Mouse (Mus musculus) midbrain, embryonic 13.5 days (tissue): Measurements from ENCODE around the gene As3mt. TPM values are rescaled to one million over a fixed set of nuclear protein-coding genes. Genes with fewer than 3 reads are reported as not detected.
"Not testable (repeated sequence)": the region's sequence is repeated elsewhere in the genome, so short reads cannot be mapped to it uniquely, and the experiment has no call there.

Source experiments
- ATAC-seq: fragments of 200-750 bp; cut with Nextera tagmentation; 2 replicates; pipeline ENCODE4 v1.8.0; 2017; ENCODE audit warnings: mild to moderate bottlenecking, moderate TSS enrichment, moderate library complexity
- H3K27ac ChIP-seq: fragments of 300-500 bp; sonication (generic); 2 replicates; pipeline ENCODE4 v1.5.1; 2015; ENCODE audit warnings: inconsistent platforms, mild to moderate bottlenecking, moderate library complexity
- H3K27me3 ChIP-seq: fragments of 300-500 bp; sonication (generic); 2 replicates; pipeline ENCODE4 v1.6.1; 2015; ENCODE audit warnings: mild to moderate bottlenecking, inconsistent platforms
- H3K36me3 ChIP-seq: fragments of 300-500 bp; sonication (generic); 2 replicates; pipeline ENCODE4 v1.6.1; 2015; ENCODE audit warnings: mild to moderate bottlenecking, inconsistent platforms
- H3K4me1 ChIP-seq: fragments of 300-500 bp; sonication (generic); replicated peaks from 2 replicates; pipeline ENCODE4 v1.6.1; 2015; ENCODE audit warnings: inconsistent platforms
- H3K4me2 ChIP-seq: fragments of 300-500 bp; sonication (generic); replicated peaks from 2 replicates; pipeline ENCODE4 v1.6.1; 2015; ENCODE audit warnings: moderate library complexity, mild to moderate bottlenecking, inconsistent platforms
- H3K4me3 ChIP-seq: fragments of 300-500 bp; sonication (generic); replicated peaks from 2 replicates; pipeline ENCODE4 v1.5.1; 2015; ENCODE audit warnings: mild to moderate bottlenecking, inconsistent platforms
- H3K9ac ChIP-seq: fragments of 300-500 bp; sonication (generic); replicated peaks from 2 replicates; pipeline ENCODE4 v1.6.1; 2015; ENCODE audit warnings: mild to moderate bottlenecking, inconsistent platforms
- H3K9me3 ChIP-seq: fragments of 300-500 bp; sonication (generic); 2 replicates; pipeline ENCODE4 v1.6.1; 2016; ENCODE audit warnings: mild to moderate bottlenecking, inconsistent platforms
- WGBS: fragments of 180-500 bp; shearing (Covaris S2); methylation state at CpG from one replicate; pipeline ENCODE4 v1.1.7; 2015; 5-methylcytosine and 5-hydroxymethylcytosine counted together
- polyA plus RNA-seq: library from polyadenylated mRNA; unstranded; fragments of >200 nt; fragmentation: Nextera tagmentation; extraction: Ambion mirVana; gene quantifications from 2 replicates; pipeline ENCODE4 v1.2.1, GENCODE M21; 2015

As3mt gene
- polyA plus RNA-seq, 1 experiment from 2014 or later = 32.6 TPM

GRCm38 (mm10) chr19:46731351-46731750 is 24.1 kb downstream of the As3mt start:
- no peak overlapping the region for H3K9ac ChIP-seq
- H3K4me1 ChIP-seq = peaks cover 16% of the 10 kb centered on the region
- H3K9me3 ChIP-seq = no peaks in the 10 kb centered on the region
- 88% methylated on average over 10 of the region's 10 CpGs for WGBS
- no peak for ATAC-seq
- no peak overlapping the region for H3K4me2 ChIP-seq
- H3K27me3 ChIP-seq = no peaks in the 10 kb centered on the region
- no peak overlapping the region for H3K4me3 ChIP-seq
- no peak overlapping the region for H3K27ac ChIP-seq
- no peaks in the 10 kb centered on the region for H3K36me3 ChIP-seq

- WGBS = 92% methylated on average over 5 of the region's 5 CpGs
Measured at GRCm38 (mm10) chr19:46732673-46733072, 25.4 kb downstream of the As3mt start.

DNA sequence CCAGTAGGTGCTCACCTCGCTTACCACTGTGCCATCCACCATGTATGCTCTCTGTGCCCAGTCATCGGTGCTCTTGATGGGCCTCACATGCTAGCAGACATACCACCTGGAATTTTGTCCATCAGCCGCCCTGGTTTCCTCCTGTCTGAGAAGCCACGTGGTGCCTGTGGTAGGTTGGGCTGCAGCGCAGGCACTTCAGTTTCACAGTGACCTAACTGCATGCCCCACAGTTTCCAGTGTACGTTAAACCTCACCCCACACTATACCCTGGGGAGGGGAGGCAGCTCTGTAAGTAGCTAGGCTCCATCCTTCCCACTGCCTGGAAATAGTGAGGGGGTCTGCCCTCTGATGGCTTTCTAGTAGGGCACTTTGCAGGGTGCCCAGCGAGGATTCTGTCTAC is 26.4 kb downstream of the As3mt start:
- Histone ChIP-seq H3K9ac (no peak overlapping the region), H3K36me3 (no peaks in the 10 kb centered on the region), H3K4me3 (no peak overlapping the region), H3K4me2 (no peak overlapping the region), H3K27ac (no peak overlapping the region), H3K27me3 (no peaks in the 10 kb centered on the region), H3K9me3 (no peaks in the 10 kb centered on the region), H3K4me1 (no peaks in the 10 kb centered on the region)
- no peak for ATAC-seq
- WGBS = 95% methylated on average over 7 of the region's 7 CpGs

More at GRCm38 (mm10) chr19:46732673-46733072, 25.4 kb downstream of the As3mt start:
- ATAC-seq, H3K4me1 ChIP-seq, H3K4me3 ChIP-seq, H3K9ac ChIP-seq, H3K9me3 ChIP-seq, H3K36me3 ChIP-seq, H3K4me2 ChIP-seq, H3K27me3 ChIP-seq, H3K27ac ChIP-seq: not testable (repeated sequence)

DNA sequence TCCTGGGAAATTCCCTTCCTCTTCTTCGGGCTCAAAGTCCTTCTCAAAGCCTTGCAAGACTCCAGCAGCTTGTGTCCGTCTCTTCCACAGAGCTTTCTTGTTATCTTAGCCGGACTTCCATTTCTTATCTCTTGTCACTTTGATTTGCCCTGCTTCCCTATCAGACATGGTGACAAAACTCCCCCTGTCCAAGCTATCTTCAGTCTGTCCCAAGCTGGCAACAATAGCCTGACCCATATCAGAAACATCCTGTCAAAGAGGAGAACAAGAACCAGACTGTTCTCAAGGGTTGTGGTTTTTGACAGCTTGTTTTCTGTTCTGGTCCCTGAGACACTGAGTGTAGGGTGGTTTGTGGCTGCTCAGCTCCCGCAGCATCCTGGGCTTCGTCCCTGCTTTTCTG is 28.0 kb downstream of the As3mt start:
- Histone ChIP-seq H3K36me3 (no peaks in the 10 kb centered on the region), H3K27ac (no peak overlapping the region), H3K9me3 (no peaks in the 10 kb centered on the region), H3K9ac (no peak overlapping the region), H3K27me3 (no peaks in the 10 kb centered on the region), H3K4me2 (no peak overlapping the region), H3K4me1 (no peaks in the 10 kb centered on the region), H3K4me3 (no peak overlapping the region)
- ATAC-seq = no peak
- 73% methylated on average over 5 of the region's 5 CpGs for WGBS

GRCm38 (mm10) chr19:46737106-46737505 is 29.8 kb downstream of the As3mt start:
- Histone ChIP-seq H3K4me2 (no peak overlapping the region), H3K4me1 (no peaks in the 10 kb centered on the region), H3K27ac (no peak overlapping the region), H3K4me3 (no peak overlapping the region), H3K9ac (no peak overlapping the region), H3K36me3 (no peaks in the 10 kb centered on the region), H3K9me3 (no peaks in the 10 kb centered on the region), H3K27me3 (no peaks in the 10 kb centered on the region)
- ATAC-seq = no peak
- 87% methylated on average over 7 of the region's 7 CpGs for WGBS

DNA sequence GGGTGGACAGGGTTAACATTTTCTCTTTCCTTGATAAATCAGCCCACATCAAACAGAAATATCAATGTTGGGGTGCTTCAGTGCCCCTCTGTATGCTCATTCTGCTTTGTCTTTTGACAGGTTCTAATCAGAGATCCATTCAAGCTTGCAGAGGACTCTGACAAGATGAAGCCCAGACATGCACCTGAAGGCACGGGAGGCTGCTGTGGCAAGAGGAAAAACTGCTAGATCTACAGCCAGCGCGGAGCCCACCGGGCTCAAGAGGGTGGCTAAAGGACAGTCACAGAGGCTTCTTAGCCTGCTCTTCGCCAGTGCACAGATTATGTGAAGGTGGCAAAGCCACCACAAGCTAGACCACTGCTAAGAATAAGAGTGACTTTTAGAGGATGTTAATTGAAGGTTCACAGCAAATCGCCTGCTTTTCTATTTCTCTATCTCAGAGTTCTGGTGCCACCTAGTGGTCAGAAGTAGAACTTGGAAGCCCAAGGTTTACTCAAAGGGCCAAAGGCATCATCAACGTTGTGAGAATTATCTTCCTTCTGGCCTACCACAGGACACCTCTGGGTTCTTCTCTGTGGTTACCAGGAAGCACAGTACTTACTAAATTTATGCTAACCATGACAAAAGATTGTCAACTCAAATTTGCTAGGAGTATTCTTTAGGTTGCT is 33.2 kb downstream of the As3mt start:
- no peaks in the 10 kb centered on the region for H3K27me3 ChIP-seq
- no peak overlapping the region for H3K27ac ChIP-seq
- no peak overlapping the region for H3K4me2 ChIP-seq
- ATAC-seq = no peak
- peaks cover 5% of the 10 kb centered on the region; the same call in 1 of the 2 replicates for H3K4me1 ChIP-seq
- no peak overlapping the region for H3K4me3 ChIP-seq
- 50% methylated on average over 7 of the region's 7 CpGs for WGBS
- H3K9me3 ChIP-seq = no peaks in the 10 kb centered on the region
- H3K36me3 ChIP-seq = no peaks in the 10 kb centered on the region
- no peak overlapping the region for H3K9ac ChIP-seq

DNA sequence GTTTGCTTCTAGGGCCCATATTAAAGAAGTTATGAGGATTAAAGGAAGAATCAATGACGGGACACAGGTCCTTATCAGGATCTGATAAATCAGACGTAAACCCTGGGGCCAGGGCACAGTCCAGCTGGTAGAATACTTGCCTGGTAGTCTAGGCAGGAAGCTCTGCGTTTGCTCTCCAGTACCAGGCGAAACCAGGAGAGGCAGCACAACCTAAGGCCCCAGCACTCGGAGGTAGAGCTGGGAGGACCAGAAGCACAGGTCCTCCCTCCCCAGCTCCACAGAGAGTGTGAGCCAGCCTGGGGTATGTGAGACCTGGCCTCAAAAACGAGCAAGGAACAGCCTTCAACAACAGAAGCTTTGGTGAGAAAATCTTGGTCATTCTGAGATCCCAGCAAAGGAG is 34.3 kb downstream of the As3mt start:
- ATAC-seq = no peak
- Histone ChIP-seq H3K36me3 (no peaks in the 10 kb centered on the region), H3K4me1 (peaks cover 7% of the 10 kb centered on the region; the same call in 1 of the 2 replicates), H3K27me3 (no peaks in the 10 kb centered on the region), H3K4me3 (no peak overlapping the region), H3K9ac (no peak overlapping the region), H3K4me2 (no peak overlapping the region), H3K27ac (no peak overlapping the region), H3K9me3 (no peaks in the 10 kb centered on the region)
- 47% methylated on average over 6 of the region's 6 CpGs for WGBS

DNA sequence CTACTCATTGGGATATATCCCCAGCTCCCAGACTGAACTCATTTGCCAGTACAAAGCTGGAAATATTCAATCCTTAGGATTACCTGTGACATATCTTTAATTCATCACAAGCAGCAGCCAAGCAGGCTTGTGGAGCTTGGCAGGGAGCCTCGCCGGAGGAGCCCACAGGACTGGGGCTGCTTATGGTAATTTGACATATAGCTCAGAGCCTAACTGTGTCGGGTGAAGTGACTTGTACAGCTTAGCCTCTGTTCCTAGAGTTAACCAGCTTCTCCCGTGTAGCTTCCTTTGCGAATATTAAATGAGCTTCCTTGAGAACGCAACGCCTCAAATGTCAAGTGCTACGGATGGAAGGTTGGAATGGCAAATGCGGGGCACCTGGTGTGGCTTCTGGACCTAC is 37.4 kb downstream of the As3mt start:
- no peak overlapping the region for H3K4me3 ChIP-seq
- H3K4me2 ChIP-seq = no peak overlapping the region
- WGBS = 48% methylated on average over 9 of the region's 9 CpGs
- H3K9ac ChIP-seq = no peak overlapping the region
- H3K27me3 ChIP-seq = no peaks in the 10 kb centered on the region
- H3K36me3 ChIP-seq = no peaks in the 10 kb centered on the region
- H3K27ac ChIP-seq = no peak overlapping the region
- peaks cover 7% of the 10 kb centered on the region; the same call in 1 of the 2 replicates for H3K4me1 ChIP-seq
- no peaks in the 10 kb centered on the region for H3K9me3 ChIP-seq
- 0 out of 2 replicates have a peak, but pooled peaks have one; percentile 68 for ATAC-seq

DNA sequence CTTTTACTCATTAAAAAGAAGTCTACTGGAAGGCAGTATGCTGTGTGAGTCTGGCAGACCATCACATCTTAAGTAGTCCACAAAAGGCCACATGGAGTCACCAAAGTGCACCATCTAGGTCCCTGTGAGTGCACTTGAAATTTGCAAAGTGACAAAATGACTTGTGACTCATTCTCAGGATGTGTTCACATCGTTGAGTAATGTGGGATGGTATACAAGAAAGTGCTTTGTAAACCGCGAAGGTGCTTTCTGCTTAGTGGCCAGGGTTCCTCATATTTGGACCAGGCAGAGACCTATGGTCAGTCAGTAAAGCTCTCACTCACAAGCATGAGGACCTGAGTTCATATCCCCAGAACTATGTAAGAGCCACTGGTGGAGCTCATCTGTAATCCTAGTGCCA is 40.5 kb downstream of the As3mt start:
- WGBS = 92% methylated on average over 3 of the region's 3 CpGs
- ATAC-seq = no peak
- Histone ChIP-seq H3K4me1 (peaks cover 7% of the 10 kb centered on the region; the same call in 1 of the 2 replicates), H3K27ac (no peak overlapping the region), H3K27me3 (no peaks in the 10 kb centered on the region), H3K4me2 (no peak overlapping the region), H3K9ac (no peak overlapping the region), H3K9me3 (no peaks in the 10 kb centered on the region), H3K4me3 (no peak overlapping the region), H3K36me3 (no peaks in the 10 kb centered on the region)

GRCm38 (mm10) chr19:46752235-46752634 is 45.0 kb downstream of the As3mt start:
- Histone ChIP-seq H3K4me3 (no peak overlapping the region), H3K9ac (no peak overlapping the region), H3K4me2 (no peak overlapping the region), H3K27ac (no peak overlapping the region), H3K36me3 (no peaks in the 10 kb centered on the region), H3K9me3 (no peaks in the 10 kb centered on the region), H3K4me1 (no peaks in the 10 kb centered on the region), H3K27me3 (no peaks in the 10 kb centered on the region)
- 89% methylated on average over 5 of the region's 5 CpGs for WGBS
- no peak for ATAC-seq

DNA sequence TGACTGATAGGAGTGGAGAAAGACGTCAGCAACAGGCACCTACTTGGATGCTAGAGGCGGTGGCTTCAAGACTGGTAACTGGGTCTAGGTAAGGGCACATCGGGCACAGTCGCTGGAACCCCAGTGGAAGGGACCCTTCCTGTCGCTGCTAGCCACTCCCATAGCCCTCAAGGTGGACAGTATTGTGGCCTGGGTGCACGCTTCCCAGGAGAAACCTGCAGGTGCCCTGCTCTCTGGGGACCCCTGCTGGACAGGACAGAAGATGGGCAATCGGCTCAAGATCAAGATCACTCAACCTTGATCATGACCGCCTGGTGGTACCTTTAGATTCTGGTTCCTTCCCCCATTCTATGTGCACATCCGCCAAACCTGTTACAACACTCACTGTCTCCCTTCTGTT is 47.8 kb downstream of the As3mt start:
- Histone ChIP-seq H3K27ac (no peak overlapping the region), H3K9me3 (no peaks in the 10 kb centered on the region), H3K4me3 (no peak overlapping the region), H3K4me1 (no peaks in the 10 kb centered on the region), H3K36me3 (no peaks in the 10 kb centered on the region), H3K27me3 (peaks cover 10% of the 10 kb centered on the region; the same call in 1 of the 2 replicates), H3K4me2 (no peak overlapping the region), H3K9ac (no peak overlapping the region)
- ATAC-seq = no peak
- WGBS = 54% methylated on average over 9 of the region's 9 CpGs

GRCm38 (mm10) chr19:46756221-46756620 is 49.0 kb downstream of the As3mt start:
- H3K4me1 ChIP-seq = no peaks in the 10 kb centered on the region
- ATAC-seq = no peak
- no peaks in the 10 kb centered on the region for H3K9me3 ChIP-seq
- 90% methylated on average over 4 of the region's 4 CpGs for WGBS
- H3K27me3 ChIP-seq = peaks cover 10% of the 10 kb centered on the region; the same call in 1 of the 2 replicates
- H3K9ac ChIP-seq = no peak overlapping the region
- no peak overlapping the region for H3K27ac ChIP-seq
- no peak overlapping the region for H3K4me2 ChIP-seq
- H3K4me3 ChIP-seq = no peak overlapping the region
- H3K36me3 ChIP-seq = no peaks in the 10 kb centered on the region

DNA sequence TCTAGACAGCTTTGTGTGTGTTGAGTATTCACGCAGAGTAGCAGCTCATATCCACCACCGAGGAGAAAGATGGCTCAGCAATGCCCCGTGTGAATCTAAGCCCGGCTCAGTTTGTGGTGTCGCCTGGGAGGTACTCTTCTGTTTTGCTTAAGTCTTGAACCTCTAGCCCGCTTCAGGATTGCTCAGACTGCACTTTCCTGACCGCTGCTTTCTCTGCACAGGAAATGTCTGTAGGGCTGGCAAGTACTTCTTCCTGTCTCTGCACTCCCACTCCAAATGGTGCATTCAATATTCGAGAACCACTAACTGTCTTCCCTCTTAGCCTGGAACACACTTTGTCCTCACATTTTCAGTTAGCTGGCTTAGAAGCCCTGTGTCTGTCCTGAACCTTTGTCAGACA is 51.8 kb downstream of the As3mt start:
- no peak overlapping the region for H3K4me3 ChIP-seq
- H3K9me3 ChIP-seq = no peaks in the 10 kb centered on the region
- no peak for ATAC-seq
- WGBS = 70% methylated on average over 8 of the region's 8 CpGs
- H3K27ac ChIP-seq = no peak overlapping the region
- no peak overlapping the region for H3K9ac ChIP-seq
- H3K4me1 ChIP-seq = peaks cover 19% of the 10 kb centered on the region
- H3K36me3 ChIP-seq = no peaks in the 10 kb centered on the region
- peaks cover 23% of the 10 kb centered on the region for H3K27me3 ChIP-seq
- H3K4me2 ChIP-seq = no peak overlapping the region
